Mouse (Mus musculus): ENCODE data around the gene Nr5a1. TPM values are rescaled to one million over a fixed set of nuclear protein-coding genes. Genes with fewer than 3 reads are reported as not detected.

Nr5a1 gene
- 7.7 TPM for polyA plus RNA-seq (2015; fragmentation: Illumina TruSeq; extraction: RNeasy Lipid Tissue Mini Kit (QIAGEN cat#74804); ENCODE audit: insufficient read depth, low replicate concordance)

GRCm38 (mm10) chr2:38714324-38714723 is at the start of gene Nr5a1:
Gene Nr5a1, minus strand, starts transcription at chr2:38714542.

GRCm38 (mm10) chr2:38643625-38644427 is 70.5 kb downstream of the Nr5a1 start, which contains the start of gene Psmb7:
Gene Psmb7, minus strand, starts transcription at chr2:38644087.

Other genes with a start within 250 kb of the Nr5a1 start
- 10.8 TPM for gene Nek6, start 202.9 kb downstream of the Nr5a1 start, polyA plus RNA-seq (2015; fragmentation: Illumina TruSeq; extraction: RNeasy Lipid Tissue Mini Kit (QIAGEN cat#74804); ENCODE audit: insufficient read depth, low replicate concordance)
- 161 TPM for gene Psmb7, start 70.5 kb downstream of the Nr5a1 start, polyA plus RNA-seq (2015; fragmentation: Illumina TruSeq; extraction: RNeasy Lipid Tissue Mini Kit (QIAGEN cat#74804); ENCODE audit: insufficient read depth, low replicate concordance)
- 1.5 TPM for gene Nr6a1, start 213.1 kb upstream of the Nr5a1 start, polyA plus RNA-seq (2015; fragmentation: Illumina TruSeq; extraction: RNeasy Lipid Tissue Mini Kit (QIAGEN cat#74804); ENCODE audit: insufficient read depth, low replicate concordance)
- gene Olfml2a, start 217.4 kb upstream of the Nr5a1 start, polyA plus RNA-seq (2015; fragmentation: Illumina TruSeq; extraction: RNeasy Lipid Tissue Mini Kit (QIAGEN cat#74804); ENCODE audit: insufficient read depth, low replicate concordance) = 6.7 TPM